Mouse (Mus musculus) ES-E14 (cell line): ENCODE measurements around the gene Cadps.

Experiments used
- HCFC1 ChIP-seq: IDR thresholded peaks from 2 replicates; pipeline ENCODE4 v1.6.1; 2012; ENCODE audit warnings: low read length, inconsistent platforms, borderline replicate concordance; ENCODE audit not compliant: insufficient read depth
- MAFK ChIP-seq: IDR thresholded peaks from 2 replicates; pipeline ENCODE4 v1.6.1; 2014; ENCODE audit warnings: mild to moderate bottlenecking, low read depth, low read length, inconsistent platforms; ENCODE audit not compliant: insufficient read depth
- ZNF384 ChIP-seq: IDR thresholded peaks from 2 replicates; pipeline ENCODE4 v1.6.1; 2012; ENCODE audit warnings: low read depth, low read length, inconsistent platforms

GRCm38 (mm10) chr14:12583536-12583935 lies 239.3 kb downstream of the Cadps start:
- no peak for TF ChIP-seq MAFK
- no peak for TF ChIP-seq HCFC1
- no peak for TF ChIP-seq ZNF384
